Mouse (Mus musculus) gonadal fat pad, adult 2 months (tissue): Measurements from ENCODE around the gene Atp8b5. TPM values are rescaled to one million over a fixed set of nuclear protein-coding genes. Genes with fewer than 3 reads are reported as not detected.

Experiments
- DNase-seq: peaks from one replicate; pipeline ENCODE4 v3.0.0-alpha.2; 2012; ENCODE audit warnings: low read depth
- polyA plus RNA-seq: library from polyadenylated mRNA; depleted of rRNA; stranded (reverse); fragments of >200 nt; gene quantifications from 2 replicates; pipeline ENCODE4 v1.2.3, GENCODE M21; 2012

Atp8b5 gene
- polyA plus RNA-seq, 1 experiment = 1.3 TPM

DNA sequence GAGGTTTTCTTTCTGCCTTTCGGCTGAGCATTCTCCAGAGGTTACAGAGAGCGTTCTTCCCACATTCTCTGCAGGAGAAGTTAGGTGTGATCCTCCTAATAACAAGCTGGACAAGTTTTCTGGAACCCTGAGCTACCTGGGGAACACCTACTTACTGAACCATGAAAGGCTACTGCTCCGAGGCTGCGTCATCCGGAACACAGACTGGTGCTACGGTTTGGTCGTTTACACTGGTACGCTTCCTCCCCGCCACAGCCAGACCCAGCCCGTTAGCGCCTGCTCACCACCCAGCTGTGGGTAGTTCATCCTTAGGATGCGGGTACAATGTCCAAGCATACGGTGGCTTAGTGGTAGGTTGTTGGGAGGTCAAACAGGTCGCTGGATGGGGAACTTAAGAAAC lies 55.4 kb downstream of the Atp8b5 start:
- no peak for DNase-seq

DNA sequence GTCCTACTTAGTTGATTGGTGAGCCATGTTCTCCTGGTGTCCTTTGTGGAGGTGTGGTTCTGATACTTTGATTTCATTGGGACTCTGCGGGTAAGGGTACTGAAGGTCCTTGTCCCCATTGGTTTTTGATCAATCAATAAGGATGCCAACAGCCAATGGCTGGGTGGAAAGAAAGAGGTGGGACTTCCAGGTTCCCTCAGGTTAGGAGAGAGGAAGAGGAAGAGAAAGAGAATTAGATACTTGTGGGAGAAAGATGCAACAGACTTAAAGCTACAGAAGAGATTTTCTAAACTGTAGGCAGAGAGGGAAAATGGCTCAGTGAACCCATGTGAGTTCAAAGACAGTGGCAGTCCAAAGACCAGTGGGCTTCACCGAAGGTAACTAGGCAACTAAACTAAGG lies 60.2 kb downstream of the Atp8b5 start:
- no peak for DNase-seq

DNA sequence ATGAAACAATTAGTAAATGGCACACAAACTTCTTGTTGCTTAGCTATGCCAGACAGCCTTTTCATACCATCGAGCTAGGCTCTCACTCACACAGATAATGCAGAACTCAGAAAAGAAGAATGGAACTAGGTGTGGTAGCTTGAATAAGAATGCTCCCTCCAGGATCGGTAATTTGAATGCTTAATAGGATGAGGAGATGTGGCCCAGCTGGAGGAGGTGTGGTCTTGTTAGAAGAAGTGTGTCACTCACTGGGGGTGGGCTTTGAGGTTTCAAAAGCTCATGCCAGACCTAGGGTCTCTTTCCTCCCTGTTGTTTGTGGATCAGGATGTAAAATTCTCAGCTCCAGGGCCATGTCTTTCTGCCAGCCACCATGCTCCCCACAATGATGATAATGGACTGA lies 67.8 kb downstream of the Atp8b5 start:
- no peak for DNase-seq

DNA sequence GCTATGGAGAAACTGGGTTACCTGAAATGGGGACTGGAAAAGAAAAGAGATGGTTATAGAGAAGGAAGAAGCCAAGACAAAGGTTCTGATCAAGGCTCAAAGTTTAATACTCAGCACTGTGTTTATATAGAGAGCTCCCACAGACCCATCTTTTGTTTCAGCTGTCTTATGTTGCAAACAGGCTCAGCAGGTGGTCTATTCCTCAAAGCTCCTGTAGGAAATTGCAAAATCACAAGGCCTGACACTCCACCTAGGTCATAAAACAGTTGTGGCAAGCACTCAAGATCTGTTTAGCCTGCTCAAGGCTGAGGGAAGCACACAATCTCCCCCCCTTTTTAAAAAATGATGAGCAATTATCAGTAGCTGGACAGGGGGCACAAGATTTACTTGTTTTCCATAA lies 69.2 kb downstream of the Atp8b5 start:
- DNase-seq = no peak

DNA sequence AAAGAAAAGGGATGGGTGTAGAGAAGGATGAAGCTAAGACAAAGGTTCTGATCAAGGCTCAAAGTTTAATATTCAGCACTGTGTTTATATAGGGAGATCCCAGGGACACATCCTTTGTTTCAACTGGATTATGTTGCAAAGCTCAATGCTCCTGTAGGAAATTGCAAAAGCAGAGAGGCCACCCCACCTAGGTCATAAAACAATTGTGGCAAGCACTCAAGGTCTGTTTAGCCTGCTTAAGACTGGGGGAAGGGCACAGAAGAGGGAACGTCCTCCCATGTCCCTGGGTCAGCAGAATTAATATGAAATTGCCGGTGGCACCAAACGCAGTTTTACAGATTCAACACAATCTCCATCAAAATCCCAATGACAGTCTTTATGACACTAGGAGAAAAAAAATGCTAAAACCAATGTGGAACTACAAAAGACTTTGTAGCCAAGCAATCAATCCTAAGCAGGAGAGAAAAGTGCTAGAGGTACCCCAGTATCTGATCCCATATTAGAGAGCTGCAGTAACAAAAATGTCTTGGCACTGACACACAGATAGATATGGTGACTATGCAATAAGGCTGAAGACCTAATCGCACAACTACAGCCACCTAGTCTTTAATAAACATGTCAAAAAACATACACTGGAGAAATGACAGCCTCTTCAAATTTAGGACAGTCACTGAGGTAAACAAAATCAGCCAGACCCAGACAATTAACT lies 73.3 kb downstream of the Atp8b5 start:
- no peak for DNase-seq

DNA sequence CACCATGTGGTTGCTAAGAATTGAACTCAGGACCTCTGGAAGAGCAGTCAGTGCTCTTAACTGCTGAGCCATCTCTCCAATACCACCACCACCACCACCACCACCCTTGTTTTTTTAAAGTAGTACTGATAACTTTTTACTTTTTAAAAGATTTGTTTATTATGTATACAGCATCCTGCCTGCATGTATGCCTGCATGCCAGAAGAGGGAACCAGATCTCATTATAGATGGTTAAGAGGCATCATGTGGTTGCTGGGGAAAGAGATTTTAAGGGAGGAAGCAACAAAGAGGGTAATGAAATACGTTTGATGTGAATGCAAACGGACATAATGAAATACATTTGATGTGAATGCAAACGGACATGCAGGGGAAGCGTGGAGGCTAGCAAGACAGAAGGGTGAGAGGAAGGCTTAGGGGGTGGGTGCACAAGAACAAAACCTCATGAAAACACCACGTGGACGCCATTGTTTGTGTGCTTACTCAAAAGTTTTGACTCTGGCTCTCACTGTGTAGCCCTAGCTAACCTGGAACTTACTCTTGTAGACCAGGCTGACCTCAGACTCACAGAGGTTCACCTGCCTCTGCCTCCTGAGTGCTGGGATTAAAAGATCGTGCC lies 74.4 kb downstream of the Atp8b5 start:
- no peak for DNase-seq

DNA sequence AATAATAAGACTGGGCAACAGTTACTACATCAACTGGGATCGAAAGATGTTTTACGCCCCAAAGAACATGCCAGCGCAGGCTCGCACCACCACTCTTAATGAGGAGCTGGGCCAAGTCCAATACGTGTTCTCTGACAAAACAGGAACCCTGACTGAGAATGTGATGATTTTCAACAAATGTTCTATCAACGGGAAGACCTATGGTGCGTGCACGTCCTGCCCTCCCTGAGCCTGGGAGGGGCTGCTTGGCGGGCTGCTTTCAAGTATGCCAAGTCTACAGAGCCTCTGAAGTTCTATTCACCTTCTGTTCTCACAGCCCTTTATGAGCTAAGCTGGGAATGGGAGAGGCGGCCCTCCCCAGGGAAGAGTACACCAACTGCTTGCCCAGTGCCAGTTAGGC lies 75.5 kb downstream of the Atp8b5 start:
- no peak for DNase-seq

DNA sequence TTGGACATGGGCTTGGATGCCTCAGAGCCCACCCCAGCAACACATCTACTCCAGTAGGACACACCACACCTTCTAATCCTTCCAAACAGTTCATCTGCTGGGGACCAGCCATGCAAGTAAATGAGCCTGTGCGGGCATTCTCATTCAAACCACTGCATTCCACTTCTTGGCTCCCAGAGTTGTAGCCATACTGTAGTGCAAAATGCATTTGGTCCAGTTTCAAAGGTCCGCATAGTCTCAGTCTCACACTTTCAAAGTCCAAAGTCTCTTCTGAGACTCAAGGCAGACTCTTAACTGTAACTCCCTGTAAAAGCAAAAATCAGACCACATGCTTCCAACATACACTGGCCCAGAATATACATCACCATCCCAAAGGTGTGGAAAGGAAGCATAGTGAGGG lies 78.0 kb downstream of the Atp8b5 start:
- no peak for DNase-seq

DNA sequence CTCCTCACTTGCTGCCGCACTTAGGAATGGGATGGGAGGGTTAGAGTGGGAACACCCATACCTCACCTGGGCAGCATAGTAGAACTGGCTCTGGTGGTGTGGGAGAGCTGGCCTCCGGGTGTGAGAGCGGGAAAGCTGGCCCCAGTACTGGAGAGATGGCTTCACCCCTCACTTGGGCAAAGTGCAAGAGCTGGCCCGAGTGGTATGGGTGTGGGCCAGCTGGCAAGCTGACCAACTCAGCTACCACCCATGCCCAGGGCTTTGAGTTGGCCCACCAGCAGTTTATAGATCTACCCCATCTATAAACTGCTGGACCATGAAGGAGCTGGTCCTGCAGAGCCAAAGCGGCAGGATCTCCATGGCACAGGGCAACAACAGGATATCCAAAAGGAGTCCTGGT lies 82.2 kb downstream of the Atp8b5 start:
- DNase-seq = no peak

DNA sequence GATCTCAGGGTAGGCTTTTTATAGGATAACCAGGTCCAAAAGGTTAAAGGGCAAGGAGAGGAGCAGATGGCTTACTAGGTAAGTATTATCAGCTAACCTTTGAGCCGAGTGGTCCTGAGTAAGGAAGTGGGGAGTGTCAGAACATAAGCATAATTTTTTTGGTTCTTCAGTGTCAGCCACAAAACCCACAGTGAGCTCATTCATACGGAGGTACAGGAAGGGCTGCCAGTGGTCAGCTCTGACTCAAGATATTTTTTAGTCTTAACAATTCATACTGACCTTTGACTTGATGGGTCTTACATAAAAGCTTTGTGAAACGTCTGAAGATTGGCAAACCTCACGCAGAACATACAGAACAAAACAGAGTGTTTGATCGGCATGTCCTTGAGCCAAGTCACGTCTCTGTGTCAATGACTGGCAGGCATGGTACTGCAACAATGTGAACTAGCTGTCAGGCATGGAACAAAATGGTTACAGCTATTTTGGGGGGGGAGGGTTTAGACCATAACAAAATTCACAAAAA lies 83.1 kb downstream of the Atp8b5 start:
- DNase-seq = peak; percentile 34

DNA sequence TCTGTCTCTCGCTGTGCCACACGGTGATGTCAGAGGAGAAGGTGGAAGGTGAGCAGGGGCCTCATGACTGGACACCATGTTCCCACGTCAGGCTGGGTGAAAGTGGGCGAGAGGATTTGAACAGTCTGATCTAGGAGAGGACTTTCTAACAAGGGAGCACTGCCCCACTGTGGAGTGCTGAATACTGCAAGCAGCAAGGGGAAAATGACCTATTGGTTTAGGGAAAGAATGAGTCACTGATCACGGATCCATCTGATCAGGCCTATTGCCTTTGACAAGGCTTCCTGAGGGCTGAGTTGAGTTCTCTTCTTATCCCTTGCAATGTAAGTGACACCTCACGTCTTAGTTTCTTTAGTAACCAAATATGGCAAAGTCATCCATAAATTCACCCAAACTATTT lies 86.7 kb downstream of the Atp8b5 start:
- no peak for DNase-seq

DNA sequence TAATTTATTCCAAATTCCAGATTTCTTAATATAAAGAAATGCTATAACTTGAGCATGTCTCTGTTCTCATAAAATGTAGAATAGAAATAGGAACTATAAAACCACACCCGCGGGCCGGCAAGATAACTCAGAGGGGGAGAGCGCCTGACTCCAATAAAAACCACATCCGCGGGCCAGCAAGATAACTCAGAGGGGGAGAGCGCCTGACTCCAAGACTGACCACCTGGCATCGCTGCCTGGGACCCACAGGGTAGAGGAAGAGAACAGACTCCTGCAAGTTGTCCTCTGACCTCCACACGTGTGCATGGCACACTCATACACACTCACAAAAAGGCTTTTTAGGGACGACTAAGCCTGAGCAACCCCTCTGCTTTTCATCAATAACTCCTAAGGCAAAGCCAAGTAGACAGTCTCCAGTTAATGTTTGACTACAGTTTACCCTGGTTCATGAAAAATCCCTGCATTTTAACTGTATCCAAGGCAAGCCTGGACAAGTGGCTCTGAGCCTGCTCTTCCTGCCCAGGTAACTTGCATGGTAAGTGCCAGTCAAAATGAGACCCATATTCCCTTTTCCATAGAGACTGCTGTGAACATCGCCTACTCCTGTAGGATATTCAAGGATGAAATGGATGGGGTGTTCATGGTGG lies 98.1 kb downstream of the Atp8b5 start:
- DNase-seq = no peak

DNA sequence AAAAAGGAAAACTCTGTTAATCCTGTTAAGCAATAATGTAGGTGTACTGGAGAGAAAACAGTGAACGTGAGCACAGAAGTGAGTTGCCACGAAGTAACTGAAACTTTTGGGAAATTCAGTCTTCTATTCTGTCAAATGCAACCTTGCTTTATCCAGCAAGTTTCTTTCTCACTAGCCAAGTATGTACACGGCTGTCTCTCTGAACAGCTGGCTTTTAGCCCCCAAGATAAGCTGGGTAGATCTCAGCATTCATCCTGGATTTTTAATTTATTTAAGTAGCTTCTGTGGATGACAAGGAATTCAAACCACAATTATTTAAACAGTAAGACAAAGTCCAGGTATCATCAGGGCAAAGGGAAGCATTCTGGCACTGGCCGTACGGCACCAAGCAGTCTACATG lies 100.3 kb downstream of the Atp8b5 start:
- DNase-seq = no peak

DNA sequence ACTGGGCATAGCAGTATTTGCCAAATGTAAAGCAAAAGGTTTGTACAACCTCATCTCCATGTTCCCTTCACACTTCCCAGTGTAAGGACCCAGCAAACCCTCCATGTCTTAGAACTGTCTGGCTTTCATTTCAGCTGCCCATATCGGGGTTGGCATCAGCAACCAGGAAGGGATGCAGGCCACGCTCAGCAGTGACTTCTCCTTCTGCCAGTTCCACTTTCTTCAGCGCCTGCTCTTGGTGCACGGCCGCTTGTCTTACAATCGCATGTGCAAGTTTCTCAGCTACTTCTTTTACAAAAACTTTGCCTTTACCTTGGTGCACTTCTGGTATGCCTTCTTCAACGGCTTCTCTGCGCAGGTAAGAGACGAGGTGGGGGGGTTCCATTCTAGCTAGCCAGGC lies 100.8 kb downstream of the Atp8b5 start:
- DNase-seq = no peak

DNA sequence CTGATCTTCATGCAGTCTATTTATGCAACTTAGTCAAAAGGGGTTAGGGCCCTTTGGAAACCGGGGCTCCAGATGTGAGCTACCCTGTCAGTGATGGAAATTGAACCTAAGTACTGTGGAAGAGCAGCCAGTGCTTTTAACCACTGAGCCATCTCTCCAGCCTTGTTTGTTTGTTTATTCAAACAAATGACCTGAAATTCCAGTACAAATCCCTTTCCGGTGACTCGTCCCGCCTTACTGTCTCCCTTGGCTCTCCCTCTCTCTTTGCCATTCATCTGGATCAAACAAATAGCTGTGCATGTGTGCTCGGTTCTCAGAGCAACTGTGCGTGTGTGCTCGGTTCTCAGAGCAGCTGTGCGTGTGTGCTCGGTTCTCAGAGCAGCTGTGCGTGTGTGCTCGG lies 104.4 kb downstream of the Atp8b5 start:
- DNase-seq = no peak

DNA sequence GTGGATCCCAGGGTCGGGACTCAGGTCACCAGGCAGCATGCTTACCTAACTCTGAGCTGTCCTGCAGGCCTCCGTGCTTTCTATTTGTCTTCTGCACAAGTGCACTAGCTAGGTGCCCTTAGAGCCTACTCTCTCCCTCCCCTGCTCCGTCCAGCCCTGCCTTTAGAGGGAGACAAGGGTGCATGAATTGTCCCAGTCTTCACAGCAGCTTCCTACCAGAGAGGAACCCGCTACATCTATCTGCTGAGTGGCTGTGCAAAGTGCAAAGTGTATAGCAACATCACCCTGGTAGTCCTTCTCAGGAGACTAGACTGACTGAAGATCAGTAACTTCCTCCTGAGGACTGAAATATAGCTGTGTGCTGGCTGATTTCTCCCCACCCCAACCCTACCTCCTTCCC lies 105.2 kb downstream of the Atp8b5 start:
- no peak for DNase-seq

DNA sequence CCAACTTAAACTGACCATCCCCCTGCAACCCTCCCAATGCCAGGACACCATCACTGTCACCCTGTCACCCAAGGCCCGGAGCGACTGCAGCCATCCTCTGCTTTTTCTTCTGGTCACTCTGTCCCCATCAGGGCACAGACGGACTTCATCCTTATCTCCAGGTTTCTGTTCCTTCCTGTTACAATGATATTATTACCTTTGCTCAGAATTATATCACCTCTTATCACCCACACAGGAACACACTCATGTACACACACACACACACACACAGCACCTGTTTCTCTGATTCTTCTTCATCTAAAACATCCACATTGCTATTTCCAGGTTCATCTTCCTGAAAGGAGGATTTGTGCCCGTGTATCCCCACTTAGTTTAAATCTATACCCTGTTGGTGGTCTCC lies 107.3 kb downstream of the Atp8b5 start:
- DNase-seq = no peak

DNA sequence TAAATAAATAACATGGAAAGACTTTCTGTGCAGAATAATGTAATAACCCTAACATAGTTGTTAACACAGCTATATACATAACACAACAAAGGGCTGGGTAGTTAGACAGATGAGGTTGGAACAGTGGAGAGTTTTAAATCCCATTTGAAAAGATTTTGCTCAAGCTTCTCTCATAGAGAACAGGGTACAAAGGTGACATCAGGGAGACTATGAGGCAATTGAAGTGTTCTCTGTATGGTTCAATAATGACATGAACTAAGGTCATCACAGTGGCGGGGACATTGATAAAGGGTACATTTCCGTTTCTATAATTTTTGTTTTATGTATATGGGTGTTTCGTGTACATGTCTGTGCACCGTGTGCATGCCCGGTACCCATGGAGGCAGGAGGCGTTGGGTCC lies 112.6 kb downstream of the Atp8b5 start:
- no peak for DNase-seq

DNA sequence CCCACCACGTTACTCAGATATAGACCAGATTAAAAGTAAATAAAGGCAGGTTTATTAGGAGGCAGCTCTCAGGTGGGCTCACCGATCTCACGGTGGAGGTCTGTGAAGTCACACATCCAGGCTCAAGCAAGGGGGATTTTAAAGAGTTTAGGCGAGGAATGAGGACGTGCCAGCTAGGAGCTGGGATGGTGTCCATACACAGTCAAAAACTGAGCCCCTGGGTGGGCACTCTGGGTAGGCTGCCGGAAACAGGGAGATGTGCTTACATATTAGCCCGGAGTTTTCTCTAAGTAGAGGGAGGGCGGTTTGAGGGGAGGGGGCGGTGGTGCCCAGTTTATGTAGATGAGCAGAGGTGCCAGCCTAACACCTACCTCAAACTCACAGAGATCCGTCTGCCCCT lies 114.0 kb downstream of the Atp8b5 start:
- no peak for DNase-seq

DNA sequence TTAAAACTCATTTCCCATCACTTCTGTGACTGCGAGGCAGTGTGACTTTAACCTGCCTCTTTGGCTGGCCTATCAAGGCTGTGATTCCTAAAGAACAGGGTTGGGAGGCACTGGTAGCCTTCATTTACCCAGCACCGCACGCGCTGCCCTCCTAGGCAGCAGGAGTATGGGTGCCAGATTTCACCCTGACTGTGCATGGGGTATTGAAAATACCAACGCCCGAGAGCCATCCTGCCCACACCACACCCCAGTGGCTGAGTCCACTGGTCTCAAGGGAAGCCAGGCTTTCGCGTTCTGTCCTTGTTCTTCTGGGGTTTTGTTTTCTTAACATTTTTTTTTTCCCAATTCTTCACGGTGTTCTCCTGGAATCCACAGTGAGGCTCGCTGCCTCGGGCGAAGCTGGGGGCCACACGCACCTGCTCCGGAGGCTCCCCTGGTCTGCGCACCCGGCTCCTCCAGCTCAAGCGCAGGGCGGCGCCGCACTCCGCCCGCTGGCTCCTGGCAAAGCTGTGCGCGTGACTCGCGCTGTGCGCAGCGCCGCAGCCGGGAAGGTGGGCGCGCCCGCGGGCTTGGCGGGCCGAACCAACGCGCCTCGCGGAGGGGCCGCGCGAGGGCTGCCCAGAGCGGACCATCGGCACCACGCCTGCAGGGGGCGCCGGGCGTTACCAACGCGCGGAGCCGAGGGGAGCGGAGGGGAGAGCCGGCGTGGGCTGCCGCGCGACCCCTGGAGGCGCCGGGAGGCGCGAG lies 114.6 kb downstream of the Atp8b5 start, which contains the start of gene Rusc2:
Rusc2 (plus strand) TSS at position 572 of the 747 bp plus-strand sequence.
- no peak for DNase-seq

DNA sequence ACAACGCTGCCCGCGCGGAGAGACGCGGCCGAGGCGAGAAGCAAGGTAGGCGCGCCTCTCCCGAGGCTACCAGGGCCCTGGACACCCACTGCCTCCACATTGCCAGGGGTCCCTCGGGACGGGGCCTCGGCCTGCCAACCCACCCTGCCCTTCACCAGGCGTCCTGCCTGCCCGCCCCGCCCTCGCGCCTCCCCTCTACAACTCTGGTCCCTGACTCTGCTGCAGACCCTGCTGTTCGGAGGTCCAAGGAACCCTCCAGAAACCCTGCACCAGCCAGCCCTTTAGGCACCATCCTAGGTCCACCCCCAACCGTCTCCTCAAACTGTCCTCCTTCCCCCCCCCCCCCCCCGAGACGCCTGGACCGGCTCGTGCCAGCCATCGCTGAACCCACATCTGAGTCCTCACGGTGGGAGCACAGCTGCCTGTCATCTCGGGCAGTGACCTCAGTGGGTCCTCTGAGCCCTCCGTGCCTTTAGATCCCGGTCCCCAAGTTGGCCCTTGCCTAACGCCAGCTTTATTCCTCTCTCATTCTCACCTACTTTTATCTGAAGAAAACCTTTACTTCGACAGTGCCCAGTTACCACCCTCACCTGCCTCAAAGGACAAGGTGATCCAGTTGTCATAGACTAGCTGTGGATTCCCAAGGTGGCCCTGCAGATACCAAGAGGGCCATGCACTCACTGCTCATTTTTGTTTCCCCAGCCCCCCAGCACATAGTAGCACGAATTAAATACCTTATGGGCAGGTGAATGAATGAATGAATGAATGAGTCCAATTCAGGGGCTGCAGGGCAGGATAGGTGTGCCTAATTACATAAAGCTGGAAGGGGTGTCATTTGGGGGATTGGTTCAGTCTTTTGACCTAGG lies 115.4 kb downstream of the Atp8b5 start:
- DNase-seq = no peak
